Mouse (Mus musculus) olfactory bulb, adult 2 months (tissue): ENCODE measurements around the gene Ociad2. TPM values are rescaled to one million over a fixed set of nuclear protein-coding genes. Genes with fewer than 3 reads are reported as not detected.

ENCODE experiments used
- H3K27ac ChIP-seq: fragments of 200-500 bp; 2 replicates; pipeline ENCODE4 v1.5.1; 2012; ENCODE audit warnings: low read depth, low read length; ENCODE audit not compliant: insufficient read depth
- H3K4me1 ChIP-seq: fragments of 200-500 bp; 2 replicates; pipeline ENCODE4 v1.6.1; 2012; ENCODE audit warnings: low read length; ENCODE audit not compliant: control insufficient read depth, insufficient read depth
- H3K4me3 ChIP-seq: fragments of 200-500 bp; 2 replicates; pipeline ENCODE4 v1.5.1; 2012; ENCODE audit warnings: mild to moderate bottlenecking, low read depth, low read length, moderate library complexity; ENCODE audit not compliant: insufficient read depth
- CTCF ChIP-seq: fragments of 200-500 bp; IDR thresholded peaks from 2 replicates; pipeline ENCODE4 v1.5.1; 2012; ENCODE audit warnings: low read depth, mild to moderate bottlenecking, low read length, moderate library complexity; ENCODE audit not compliant: insufficient read depth
- POLR2A ChIP-seq: fragments of 200-500 bp; IDR thresholded peaks from 2 replicates; pipeline ENCODE4 v1.6.1; 2012; ENCODE audit warnings: mild to moderate bottlenecking, low read depth, low read length, moderate library complexity; ENCODE audit not compliant: insufficient read depth
- WGBS: fragments of 180-500 bp; shearing (Covaris S2); methylation state at CpG from one replicate; pipeline ENCODE4 v1.1.7; 2018; 5-methylcytosine and 5-hydroxymethylcytosine counted together
- polyA plus RNA-seq: library from polyadenylated mRNA; stranded (reverse); fragments of >200 nt; gene quantifications from 2 replicates; pipeline ENCODE4 v1.2.4, GENCODE M21; 2012; ENCODE audit warnings: low replicate concordance; ENCODE audit not compliant: missing spikeins, insufficient read depth, insufficient read length

The Ociad2 gene
- polyA plus RNA-seq, 1 experiment = 451 TPM

DNA sequence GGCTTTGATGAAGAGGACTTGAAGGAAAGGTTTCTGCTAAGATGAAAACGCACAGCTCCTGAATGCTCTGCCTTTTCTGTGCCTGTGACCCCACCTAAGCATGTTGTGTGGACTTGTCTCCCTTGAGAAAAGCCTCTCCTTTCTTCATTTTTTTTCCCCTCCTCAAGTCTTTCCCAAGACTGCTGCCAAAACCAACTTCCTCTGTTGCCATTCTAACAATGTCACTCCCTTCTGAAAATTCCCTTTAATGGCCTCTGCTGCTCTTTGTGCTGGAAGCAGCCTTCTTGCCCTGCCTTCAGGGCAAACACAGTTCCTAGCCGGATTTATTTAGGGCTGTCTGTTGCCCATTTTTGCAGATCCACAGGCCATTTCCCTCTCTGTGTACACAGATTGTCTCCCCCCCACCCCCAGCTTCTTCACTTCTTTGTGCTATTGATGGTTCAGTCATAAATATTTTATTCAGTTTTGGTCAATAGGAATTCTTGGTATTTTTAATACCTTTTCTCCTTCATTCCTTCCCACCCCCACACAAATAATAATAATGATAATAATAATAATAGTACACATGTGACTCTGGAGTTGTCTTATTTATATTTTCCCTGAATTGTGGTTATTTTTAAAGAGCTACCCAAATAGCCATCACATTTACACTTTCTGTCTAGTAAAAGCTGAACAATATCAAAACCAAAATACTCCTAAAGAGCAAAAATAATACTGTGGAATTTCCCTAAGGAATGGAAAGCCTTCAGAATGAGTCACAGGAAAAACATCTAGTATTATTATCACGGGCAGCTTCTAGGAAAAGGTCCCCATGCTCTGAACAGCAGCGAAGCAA, 60.9 kb downstream of the Ociad2 start:
- no peak overlapping the region for H3K27ac ChIP-seq
- 39% methylated on average over 4 of the region's 4 CpGs for WGBS
- no peak overlapping the region for H3K4me3 ChIP-seq
- no peak for TF ChIP-seq POLR2A
- TF ChIP-seq CTCF = no peak
- H3K4me1 ChIP-seq = peaks cover 3% of the 10 kb centered on the region; the same call in 1 of the 2 replicates

DNA sequence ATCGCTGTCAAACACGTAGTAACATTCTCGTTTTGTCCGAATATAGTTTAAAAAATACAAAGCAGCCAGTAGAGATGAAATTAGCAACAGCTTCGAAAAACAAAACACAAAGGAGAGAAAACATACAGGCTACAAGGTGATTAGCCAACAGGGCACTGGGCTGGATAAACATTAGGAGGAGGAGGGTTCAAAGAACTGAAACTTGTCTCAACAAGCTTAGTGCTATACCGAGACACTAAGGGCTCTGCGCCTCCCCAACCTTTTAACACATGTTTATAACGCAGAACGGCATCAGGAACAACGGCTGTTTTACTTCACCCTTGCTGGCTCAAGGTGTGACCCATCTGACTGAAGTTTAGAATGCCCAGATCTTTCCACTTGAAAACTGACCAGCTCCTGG, 61.6 kb downstream of the Ociad2 start:
- Histone ChIP-seq H3K4me3 (no peak overlapping the region), H3K27ac (no peak overlapping the region), H3K4me1 (peaks cover 3% of the 10 kb centered on the region; the same call in 1 of the 2 replicates)
- WGBS = 43% methylated on average over 10 of the region's 10 CpGs
- TF ChIP-seq CTCF = no peak
- no peak for TF ChIP-seq POLR2A

DNA sequence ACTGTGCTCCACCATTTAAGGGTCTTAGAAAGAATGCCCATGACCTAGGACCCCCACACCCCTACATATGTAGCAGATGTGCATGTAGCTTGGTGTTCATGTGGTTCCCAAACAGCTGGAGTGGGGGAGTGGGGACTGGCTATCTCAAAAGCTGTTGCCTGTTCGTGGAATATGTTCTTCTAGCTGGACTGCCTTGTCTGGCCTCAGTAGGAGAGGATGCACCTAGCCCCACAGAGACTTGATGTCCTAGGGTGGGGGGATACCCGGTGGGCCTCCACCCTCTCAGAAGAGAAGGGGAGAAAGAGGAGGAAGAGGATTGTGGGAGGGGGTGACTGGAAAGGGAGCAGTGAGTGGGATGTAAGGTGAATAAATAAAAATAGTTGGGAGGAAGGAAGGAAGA, 65.9 kb downstream of the Ociad2 start:
- H3K4me3 ChIP-seq = no peak overlapping the region
- H3K4me1 ChIP-seq = peaks cover 3% of the 10 kb centered on the region; the same call in 1 of the 2 replicates
- no peak for TF ChIP-seq CTCF
- TF ChIP-seq POLR2A = no peak
- 78% methylated on average over 2 of the region's 2 CpGs for WGBS
- H3K27ac ChIP-seq = no peak overlapping the region

DNA sequence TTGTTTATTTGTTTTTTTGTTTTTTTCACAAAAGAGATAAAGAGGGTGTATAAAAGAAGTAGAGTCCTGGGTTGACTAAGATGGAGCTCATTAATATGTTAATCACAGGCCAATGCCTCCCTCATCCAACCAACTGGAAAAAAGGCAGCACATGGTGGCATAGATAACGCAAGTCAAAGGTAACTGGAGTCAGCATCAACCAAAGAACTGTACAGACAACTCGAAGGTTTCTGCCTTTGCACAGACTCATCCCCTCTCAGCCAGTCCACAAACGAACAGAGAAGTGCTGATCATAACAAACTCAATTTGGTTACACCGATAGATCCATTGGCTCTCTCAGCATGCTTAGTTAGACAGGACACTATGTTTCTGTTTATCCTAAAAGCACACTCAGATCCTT, 67.7 kb downstream of the Ociad2 start:
- no peak overlapping the region for H3K4me3 ChIP-seq
- peaks cover 3% of the 10 kb centered on the region for H3K4me1 ChIP-seq
- H3K27ac ChIP-seq = no peak overlapping the region
- TF ChIP-seq CTCF = no peak
- no peak for TF ChIP-seq POLR2A
- 80% methylated on average over 4 of the region's 4 CpGs for WGBS

Other genes with a start within 250 kb of the Ociad2 start
- gene Fryl, start 84.4 kb downstream of the Ociad2 start, polyA plus RNA-seq = 294 TPM in 1 of 2 replicates, not detected in the other
- gene Ociad1, start 48.2 kb downstream of the Ociad2 start, polyA plus RNA-seq = 165 and 443 TPM in 2 replicates
- not detected in 2 replicates for gene Cwh43, start 65.0 kb upstream of the Ociad2 start, polyA plus RNA-seq
- gene Dcun1d4, start 140.0 kb upstream of the Ociad2 start, polyA plus RNA-seq = not detected in 2 replicates